Mouse (Mus musculus) kidney, postnatal 0 days (tissue): ENCODE results near the gene Glyctk. TPM values are rescaled to one million over a fixed set of nuclear protein-coding genes. Genes with fewer than 3 reads are reported as not detected.

Source experiments
- ATAC-seq: fragments of 200-750 bp; cut with Nextera tagmentation; replicated peaks from 2 replicates; pipeline ENCODE4 v1.8.0; 2017; ENCODE audit warnings: low read depth, moderate number of reproducible peaks, moderate TSS enrichment, moderate library complexity; ENCODE audit not compliant: low FRiP score
- DNase-seq: peaks from one replicate; pipeline ENCODE4 v3.0.0-alpha.2; 2016; ENCODE audit warnings: low spot score
- H3K27ac ChIP-seq: fragments of 300-500 bp; sonication (generic); 2 replicates; pipeline ENCODE4 v1.5.1; 2014; ENCODE audit warnings: mild to moderate bottlenecking
- H3K27me3 ChIP-seq: fragments of 300-500 bp; sonication (generic); 2 replicates; pipeline ENCODE4 v1.6.1; 2014; ENCODE audit warnings: low read length, mixed read lengths; ENCODE audit not compliant: insufficient read depth
- H3K36me3 ChIP-seq: fragments of 300-500 bp; sonication (generic); 2 replicates; pipeline ENCODE4 v1.6.1; 2014; ENCODE audit warnings: low read length, mixed read lengths; ENCODE audit not compliant: insufficient read depth
- H3K4me1 ChIP-seq: fragments of 300-500 bp; sonication (generic); replicated peaks from 2 replicates; pipeline ENCODE4 v1.6.1; 2014; ENCODE audit warnings: antibody characterized with exemption, low read length, mixed read lengths; ENCODE audit not compliant: insufficient read depth
- H3K4me2 ChIP-seq: fragments of 300-500 bp; sonication (generic); 2 replicates; pipeline ENCODE4 v1.6.1; 2014; ENCODE audit warnings: mild to moderate bottlenecking, low read length, moderate library complexity, mixed read lengths
- H3K4me3 ChIP-seq: fragments of 300-500 bp; sonication (generic); replicated peaks from 2 replicates; pipeline ENCODE4 v1.5.1; 2014; ENCODE audit warnings: low read depth, low read length
- H3K9ac ChIP-seq: fragments of 300-500 bp; sonication (generic); 2 replicates; pipeline ENCODE4 v1.6.1; 2014; ENCODE audit warnings: low read depth, low read length
- H3K9me3 ChIP-seq: fragments of 300-500 bp; sonication (generic); replicated peaks from 2 replicates; pipeline ENCODE4 v1.6.1; 2016; ENCODE audit warnings: low read length, inconsistent platforms, mixed read lengths
- CTCF ChIP-seq: IDR thresholded peaks from 2 replicates; pipeline ENCODE4 v1.5.1; 2016; ENCODE audit warnings: antibody characterized with exemption, low read depth, mild to moderate bottlenecking, moderate library complexity
- WGBS: fragments of 180-500 bp; shearing (Covaris S2); extraction: QIAGEN DNeasy Blood & Tissue Kit; methylation state at CpG from one replicate; pipeline ENCODE4 v1.1.7; 2014; 5-methylcytosine and 5-hydroxymethylcytosine counted together
- polyA plus RNA-seq: library from polyadenylated mRNA; unstranded; fragments of >200 nt; fragmentation: Nextera tagmentation; extraction: Ambion mirVana; gene quantifications from 2 replicates; pipeline ENCODE4 v1.2.1, GENCODE M21; 2015

Glyctk gene
- polyA plus RNA-seq, 1 experiment from 2014 or later, result 11.5 TPM

DNA sequence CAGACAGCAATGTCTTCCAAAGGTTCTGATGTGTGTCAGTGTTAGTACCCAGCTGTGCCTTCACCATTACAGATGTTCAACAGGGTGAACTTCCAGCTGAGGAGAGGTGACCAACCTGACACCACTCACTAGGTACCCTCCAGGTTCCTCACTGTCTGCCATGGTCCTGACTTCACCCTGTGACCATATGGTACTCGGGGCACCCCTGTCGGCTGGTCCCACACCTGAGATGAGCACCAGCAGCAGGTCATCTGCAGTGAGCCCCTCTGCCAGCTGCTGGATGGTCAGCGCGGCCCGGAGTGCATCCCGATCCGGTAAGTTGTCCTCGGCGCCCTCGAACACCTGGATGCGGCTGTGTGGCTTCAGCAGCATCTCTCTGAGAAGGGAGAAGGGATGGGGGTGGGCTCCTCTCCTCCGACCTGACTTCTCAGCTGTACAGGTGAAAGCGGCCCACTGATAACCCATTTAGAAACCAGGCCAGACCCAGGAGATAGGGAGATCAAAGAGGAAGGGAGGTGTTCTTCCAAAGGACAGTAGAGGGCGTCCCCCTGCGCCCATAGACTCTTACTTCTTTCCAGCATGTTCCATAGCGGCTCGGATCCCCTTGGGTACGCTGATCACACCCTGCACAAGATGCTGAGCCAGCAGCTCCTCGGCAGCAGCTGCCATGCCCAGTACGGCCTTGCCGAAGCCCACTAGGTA lies 866 bp downstream of the Glyctk start:
- TF ChIP-seq CTCF, result peak; percentile 27; the same call in 1 of the 2 replicates
- Histone ChIP-seq H3K27ac (peak overlapping the region; percentile 77), H3K9me3 (no peaks in the 10 kb centered on the region), H3K4me2 (peak overlapping the region; percentile 27; the same call in 1 of the 2 replicates), H3K36me3 (no peaks in the 10 kb centered on the region), H3K27me3 (no peaks in the 10 kb centered on the region), H3K4me3 (no peak overlapping the region), H3K9ac (0 out of 2 replicates have a peak overlapping the region, but pooled peaks have one; percentile 40), H3K4me1 (no peaks in the 10 kb centered on the region; the same call in 1 of the 2 replicates)
- 84% methylated on average over 21 of the region's 21 CpGs for WGBS
- ATAC-seq, result 0 out of 2 replicates have a peak, but pooled peaks have one; percentile 1
- no peak for DNase-seq

DNA sequence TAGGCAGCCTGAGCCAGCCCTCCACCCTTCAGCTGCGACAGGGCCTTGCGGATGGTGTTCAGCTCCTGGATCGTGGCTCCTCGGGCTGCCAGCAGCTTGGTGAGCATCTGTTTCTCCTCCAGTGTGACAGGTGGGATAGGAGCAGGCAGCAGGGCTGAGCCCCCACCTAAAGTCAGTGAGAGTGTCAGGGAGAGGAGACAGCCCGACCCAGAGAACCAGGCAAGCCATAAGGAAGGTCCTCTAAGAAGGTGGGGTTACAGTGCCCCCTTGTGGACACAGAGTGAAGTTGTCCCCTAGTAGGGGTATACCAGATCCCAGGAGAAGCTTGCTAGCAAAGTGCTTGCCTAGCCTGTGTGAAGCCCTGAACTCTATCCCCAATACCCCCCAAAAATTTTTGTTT lies 1.5 kb downstream of the Glyctk start:
- ATAC-seq, result 0 out of 2 replicates have a peak, but pooled peaks have one; percentile 9
- no peaks in the 10 kb centered on the region for H3K36me3 ChIP-seq
- peak; percentile 72 for DNase-seq
- 62% methylated on average over 5 of the region's 5 CpGs for WGBS
- no peak overlapping the region for H3K9ac ChIP-seq
- no peak overlapping the region for H3K4me2 ChIP-seq
- no peaks in the 10 kb centered on the region for H3K9me3 ChIP-seq
- no peak overlapping the region for H3K4me3 ChIP-seq
- H3K4me1 ChIP-seq, result no peaks in the 10 kb centered on the region; the same call in 1 of the 2 replicates
- TF ChIP-seq CTCF, result peak; percentile 76
- no peak overlapping the region for H3K27ac ChIP-seq
- no peaks in the 10 kb centered on the region for H3K27me3 ChIP-seq

DNA sequence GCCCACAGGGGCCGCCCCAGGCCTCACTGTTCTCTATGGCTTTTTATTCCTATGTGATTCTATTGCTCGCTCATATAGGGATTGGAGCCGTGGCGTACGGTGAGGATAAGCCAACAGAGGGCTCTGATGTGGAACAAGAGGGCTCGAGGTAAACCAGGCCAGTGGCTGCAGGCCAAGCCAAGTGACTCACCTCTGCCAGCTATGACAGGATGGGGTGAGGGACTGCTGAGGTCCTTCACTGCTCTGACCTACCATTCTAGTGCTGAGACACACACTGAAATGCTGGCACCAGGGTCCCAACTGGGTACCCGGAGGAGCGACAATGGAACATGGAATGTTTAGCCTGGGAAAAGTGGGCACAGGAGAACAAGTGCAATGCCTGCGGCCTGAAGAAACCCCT lies 3.8 kb downstream of the Glyctk start:
- TF ChIP-seq CTCF, result no peak
- DNase-seq (no peak), ATAC-seq (no peak)
- Histone ChIP-seq H3K4me1 (no peaks in the 10 kb centered on the region; the same call in 1 of the 2 replicates), H3K27me3 (peaks cover 9% of the 10 kb centered on the region; the same call in 1 of the 2 replicates), H3K27ac (no peak overlapping the region), H3K36me3 (no peaks in the 10 kb centered on the region), H3K4me2 (no peak overlapping the region), H3K9me3 (no peaks in the 10 kb centered on the region), H3K9ac (no peak overlapping the region), H3K4me3 (no peak overlapping the region)
- 81% methylated on average over 9 of the region's 9 CpGs for WGBS

DNA sequence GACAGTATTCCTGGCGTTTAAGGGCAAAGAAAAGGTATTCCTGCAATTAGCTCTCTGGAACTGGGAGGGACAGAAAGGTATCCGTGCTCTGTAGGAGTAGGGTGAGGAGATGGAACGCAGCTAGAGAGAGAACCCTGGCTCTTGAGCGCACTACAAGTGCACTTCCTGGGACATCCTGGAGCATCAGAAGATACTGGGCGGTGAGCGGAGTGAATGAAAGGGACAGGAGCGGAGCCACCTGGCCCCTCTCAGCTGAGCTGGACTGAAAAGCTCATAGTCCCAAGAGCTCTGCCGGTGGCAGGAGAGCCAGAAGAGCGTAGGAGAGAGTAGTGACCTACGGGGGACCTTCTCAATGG lies 8.6 kb downstream of the Glyctk start:
- Histone ChIP-seq H3K4me1 (peaks cover 3% of the 10 kb centered on the region; the same call in 1 of the 2 replicates), H3K36me3 (no peaks in the 10 kb centered on the region), H3K4me3 (peak overlapping the region; percentile 33; the same call in 1 of the 2 replicates), H3K4me2 (peak overlapping the region; percentile 66), H3K9ac (no peak overlapping the region), H3K27me3 (peaks cover 13% of the 10 kb centered on the region; the same call in 1 of the 2 replicates), H3K9me3 (no peaks in the 10 kb centered on the region), H3K27ac (no peak overlapping the region)
- TF ChIP-seq CTCF, result no peak
- ATAC-seq (no peak), DNase-seq (no peak)
- 22% methylated on average over 10 of the region's 10 CpGs for WGBS

DNA sequence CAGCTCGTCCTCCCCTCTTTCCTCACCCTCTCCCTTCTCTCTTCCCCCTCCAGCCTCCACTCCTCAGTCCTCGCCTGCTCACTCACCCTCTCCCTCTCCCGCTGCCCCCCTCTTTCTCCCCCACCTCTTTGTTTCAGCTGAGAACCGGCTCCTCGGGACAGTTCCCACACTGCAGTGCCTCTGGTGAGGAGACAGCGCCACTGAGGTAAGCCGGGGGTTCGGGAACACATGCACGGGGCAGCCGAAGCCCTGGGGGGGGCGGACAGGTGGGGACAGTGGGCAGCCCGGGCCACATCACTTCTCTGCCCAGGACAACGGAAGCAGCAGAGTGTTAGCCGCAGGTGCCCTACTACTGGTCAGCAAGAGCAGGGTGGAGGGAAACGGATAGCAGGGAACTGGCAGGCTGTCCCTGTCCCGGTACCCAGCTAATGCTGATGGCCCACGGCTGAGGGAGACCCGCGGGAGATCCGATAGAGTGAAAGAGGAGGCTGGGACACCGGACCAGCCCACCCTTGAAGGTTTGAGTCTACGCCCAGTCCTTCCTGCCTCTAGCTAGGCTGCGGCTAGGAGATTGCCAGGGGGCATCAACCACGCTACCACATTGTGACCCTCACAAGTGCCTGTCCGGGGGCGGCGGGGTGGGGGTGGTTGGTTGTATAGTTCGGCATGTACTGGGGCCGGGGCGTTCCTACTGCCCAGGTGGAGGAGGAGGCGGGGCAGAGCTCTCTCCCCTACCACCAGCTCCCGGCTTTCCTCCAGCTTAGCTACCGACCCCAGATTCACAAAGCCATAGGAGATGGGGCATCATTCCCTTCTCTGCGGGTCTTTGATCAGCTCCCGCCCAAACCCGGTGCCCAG lies 9.2 kb downstream of the Glyctk start:
- H3K27me3 ChIP-seq, result peaks cover 13% of the 10 kb centered on the region; the same call in 1 of the 2 replicates
- DNase-seq, result peak; percentile 27

DNA sequence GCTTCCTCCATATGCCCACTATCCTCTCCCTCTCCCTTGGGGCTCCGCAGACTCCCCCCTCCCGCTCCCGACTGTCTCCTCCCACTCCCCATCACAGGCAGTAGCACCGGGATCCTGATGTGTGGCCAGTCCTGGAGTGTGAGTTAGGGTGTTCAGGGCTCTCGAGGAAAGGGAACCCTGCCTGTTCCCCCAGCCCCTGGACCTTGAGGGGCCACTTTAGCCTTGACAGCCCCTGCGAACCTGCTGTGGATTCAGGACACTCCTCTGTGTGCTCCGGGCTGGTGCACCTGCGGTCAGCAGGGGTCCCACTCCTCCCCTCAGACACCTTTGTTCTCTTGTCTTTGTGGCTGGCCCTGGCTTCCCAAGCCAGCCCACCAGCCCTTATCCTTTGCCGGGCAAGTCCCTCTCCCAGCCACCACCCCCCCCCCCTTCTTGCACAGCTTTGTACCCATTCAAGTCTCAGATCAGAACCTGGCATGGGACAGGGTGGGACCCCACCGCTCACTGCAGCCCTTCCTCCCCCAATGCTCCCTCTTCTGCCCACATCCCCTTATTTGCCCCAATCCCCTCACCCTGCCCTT lies 10.0 kb downstream of the Glyctk start:
- DNase-seq (no peak), ATAC-seq (peak; percentile 27)
- no peaks in the 10 kb centered on the region for H3K9me3 ChIP-seq
- peak overlapping the region; percentile 33 for H3K4me3 ChIP-seq
- peak overlapping the region; percentile 66 for H3K4me2 ChIP-seq
- TF ChIP-seq CTCF, result no peak; the same call in 1 of the 2 replicates
- WGBS, result 1% methylated on average over 10 of the region's 10 CpGs
- no peaks in the 10 kb centered on the region for H3K36me3 ChIP-seq
- no peak overlapping the region for H3K27ac ChIP-seq
- H3K27me3 ChIP-seq, result peaks cover 13% of the 10 kb centered on the region; the same call in 1 of the 2 replicates
- H3K9ac ChIP-seq, result no peak overlapping the region
- H3K4me1 ChIP-seq, result peaks cover 3% of the 10 kb centered on the region; the same call in 1 of the 2 replicates

More for the DNA sequence above, 9.2 kb downstream of the Glyctk start:
- no peak for TF ChIP-seq CTCF
- Histone ChIP-seq H3K4me1 (peaks cover 3% of the 10 kb centered on the region; the same call in 1 of the 2 replicates), H3K4me2 (peak overlapping the region; percentile 66), H3K27ac (no peak overlapping the region), H3K9me3 (no peaks in the 10 kb centered on the region), H3K4me3 (peak overlapping the region; percentile 33), H3K36me3 (no peaks in the 10 kb centered on the region), H3K9ac (0 out of 2 replicates have a peak overlapping the region, but pooled peaks have one; percentile 32)
- under 1% methylated on average over 36 of the region's 36 CpGs for WGBS
- ATAC-seq, result peak; percentile 55
